Mouse (Mus musculus) MN1 (cell line): ENCODE data around the gene Misp.

Experiments used
- DNase-seq: peaks from one replicate; pipeline ENCODE4 v3.0.0-alpha.2; 2016; ENCODE audit warnings: low spot score

Misp gene

GRCm38 (mm10) chr10:79873715-79874289 is 53.0 kb downstream of the Misp start:
- peak; percentile 37 for DNase-seq

GRCm38 (mm10) chr10:79874290-79874862 is 53.6 kb downstream of the Misp start, which contains the start of the genes Prtn3 and Plppr3:
TSS of gene Prtn3 (plus strand) at chr10:79874476.
TSS of gene Plppr3 (minus strand) at chr10:79874634.
- DNase-seq, result peak; percentile 75

- no peak for DNase-seq
Observed at GRCm38 (mm10) chr10:79877174-79877573, 56.4 kb downstream of the Misp start.

- DNase-seq, result no peak
Observed at GRCm38 (mm10) chr10:79877757-79878156, 57.0 kb downstream of the Misp start.

- no peak for DNase-seq
Observed at GRCm38 (mm10) chr10:79879527-79879926, 58.7 kb downstream of the Misp start.
